Mouse (Mus musculus) liver, embryonic 14.5 days (tissue): ENCODE data around the gene Wap. TPM values are rescaled to one million over a fixed set of nuclear protein-coding genes. Genes with fewer than 3 reads are reported as not detected.
"Not testable (repeated sequence)": the region's sequence is repeated elsewhere in the genome, so short reads cannot be mapped to it uniquely, and the experiment has no call there.

Experiments used
- ATAC-seq: fragments of 200-750 bp; cut with Nextera tagmentation; 2 replicates; pipeline ENCODE4 v1.8.0; 2017; ENCODE audit warnings: moderate number of reproducible peaks, mild to moderate bottlenecking, moderate library complexity; ENCODE audit not compliant: insufficient read depth
- DNase-seq, 3 experiments: peaks; one replicate each; pipeline ENCODE4 v3.0.0-alpha.2; 2012 to 2013; ENCODE audit warnings: low read depth in 3 of 3, low spot score in 3 of 3
- H3K27ac ChIP-seq: fragments of 300-500 bp; sonication (generic); 2 replicates; pipeline ENCODE4 v1.5.1; 2014; ENCODE audit warnings: moderate library complexity, mild to moderate bottlenecking, control low read depth, inconsistent platforms
- H3K27me3 ChIP-seq: fragments of 300-500 bp; sonication (generic); 2 replicates; pipeline ENCODE4 v1.6.1; 2014; ENCODE audit warnings: mild to moderate bottlenecking, low read length, moderate library complexity; ENCODE audit not compliant: control insufficient read depth, insufficient read depth
- H3K36me3 ChIP-seq: fragments of 300-500 bp; sonication (generic); replicated peaks from 2 replicates; pipeline ENCODE4 v1.6.1; 2014; ENCODE audit warnings: low read depth; ENCODE audit not compliant: control insufficient read depth, insufficient read depth
- H3K4me1 ChIP-seq, 2 experiments: fragments of 200-500 bp in 1 of 2; fragments of 300-500 bp in 1 of 2; sonication (generic) in 1 of 2; replicated peaks; 2 replicates each; pipeline ENCODE4 v1.6.1; 2012 to 2014; ENCODE audit warnings: antibody characterized with exemption in 1 of 2, inconsistent platforms in 1 of 2, low read length in 1 of 2; ENCODE audit not compliant: control insufficient read depth in 2 of 2, insufficient read depth in 2 of 2
- H3K4me2 ChIP-seq: fragments of 300-500 bp; sonication (generic); 2 replicates; pipeline ENCODE4 v1.6.1; 2014; ENCODE audit warnings: low read depth, mild to moderate bottlenecking, control low read depth, moderate library complexity
- H3K4me3 ChIP-seq, 2 experiments: fragments of 200-500 bp in 1 of 2; fragments of 300-500 bp in 1 of 2; sonication (generic) in 1 of 2; 2 replicates each; pipeline ENCODE4 v1.5.1; 2012 to 2014; ENCODE audit warnings: low read depth in 2 of 2, low read length in 2 of 2, mild to moderate bottlenecking in 2 of 2, control low read depth in 1 of 2, inconsistent platforms in 1 of 2, moderate library complexity in 1 of 2; ENCODE audit not compliant: insufficient read depth in 1 of 2
- H3K9ac ChIP-seq: fragments of 300-500 bp; sonication (generic); replicated peaks from 2 replicates; pipeline ENCODE4 v1.6.1; 2014; ENCODE audit warnings: mild to moderate bottlenecking, control low read depth, moderate library complexity
- H3K9me3 ChIP-seq: fragments of 300-500 bp; sonication (generic); 2 replicates; pipeline ENCODE4 v1.6.1; 2016; ENCODE audit warnings: low read length, mixed read lengths; ENCODE audit not compliant: control insufficient read depth
- CTCF ChIP-seq: IDR thresholded peaks from 2 replicates; pipeline ENCODE4 v1.5.1; 2016; ENCODE audit warnings: antibody characterized with exemption, low read depth, control low read depth
- EP300 ChIP-seq: IDR thresholded peaks from 2 replicates; pipeline ENCODE4 v1.6.1; 2016; ENCODE audit warnings: antibody characterized with exemption, low read depth
- WGBS: fragments of 180-500 bp; shearing (Covaris S2); extraction: QIAGEN DNeasy Blood & Tissue Kit; methylation state at CpG from one replicate; pipeline ENCODE4 v1.1.7; 2014; ENCODE audit not compliant: insufficient replicate concordance; 5-methylcytosine and 5-hydroxymethylcytosine counted together
- polyA plus RNA-seq, 2 experiments: library from polyadenylated mRNA; depleted of rRNA in 1 of 2; stranded (reverse) in 1 of 2; unstranded in 1 of 2; fragments of >200 nt; fragmentation: Nextera tagmentation in 1 of 2; extraction: Ambion mirVana in 1 of 2; gene quantifications; 2 replicates each; pipeline versions ENCODE4 v1.2.1 to v1.2.3; 2012 to 2014

The Wap gene
- polyA plus RNA-seq, 2 experiments, result not detected

GRCm38 (mm10) chr11:6652978-6653377, 14.5 kb upstream of the Wap start:
- ATAC-seq, H3K9me3 ChIP-seq, H3K4me1 ChIP-seq, H3K36me3 ChIP-seq, H3K4me2 ChIP-seq, H3K9ac ChIP-seq, DNase-seq, H3K4me3 ChIP-seq, H3K27me3 ChIP-seq, H3K27ac ChIP-seq: not testable (repeated sequence)
- TF ChIP-seq CTCF, result peak; percentile 48
- WGBS, result 52% methylated on average over 3 of the region's 3 CpGs

GRCm38 (mm10) chr11:6650519-6650918, 12.1 kb upstream of the Wap start:
- H3K9me3 ChIP-seq, result no peaks in the 10 kb centered on the region
- no peak overlapping the region for H3K27ac ChIP-seq
- ATAC-seq (no peak), DNase-seq (no peak)
- H3K36me3 ChIP-seq, result no peaks in the 10 kb centered on the region
- H3K27me3 ChIP-seq, result no peaks in the 10 kb centered on the region
- no peak overlapping the region for H3K9ac ChIP-seq
- 45% methylated on average over 7 of the region's 7 CpGs for WGBS
- no peak overlapping the region for H3K4me3 ChIP-seq
- H3K4me1 ChIP-seq, result no peaks in the 10 kb centered on the region
- H3K4me2 ChIP-seq, result no peak overlapping the region
- TF ChIP-seq EP300 (no peak), CTCF (no peak)

GRCm38 (mm10) chr11:6647831-6648724, 9.6 kb upstream of the Wap start:
- no peak for TF ChIP-seq EP300
- peak; percentile 45; the same call in 1 of the 2 replicates for TF ChIP-seq CTCF
- H3K27ac ChIP-seq, result no peak overlapping the region
- 38% methylated on average over 9 of the region's 9 CpGs for WGBS
- no peak for DNase-seq
- no peak overlapping the region for H3K4me2 ChIP-seq
- no peaks in the 10 kb centered on the region for H3K36me3 ChIP-seq
- H3K9ac ChIP-seq, result no peak overlapping the region
- H3K27me3 ChIP-seq, result no peaks in the 10 kb centered on the region
- no peak overlapping the region for H3K4me3 ChIP-seq
- H3K4me1 ChIP-seq, result no peaks in the 10 kb centered on the region
- no peaks in the 10 kb centered on the region for H3K9me3 ChIP-seq
- ATAC-seq, result no peak

- 59% methylated on average over 6 of the region's 6 CpGs for WGBS
- no peak overlapping the region for H3K27ac ChIP-seq
- H3K4me1 ChIP-seq, result no peaks in the 10 kb centered on the region
- no peaks in the 10 kb centered on the region for H3K9me3 ChIP-seq
- H3K36me3 ChIP-seq, result no peaks in the 10 kb centered on the region
- ATAC-seq, result no peak
- H3K27me3 ChIP-seq, result no peaks in the 10 kb centered on the region
- H3K9ac ChIP-seq, result no peak overlapping the region
- TF ChIP-seq CTCF (no peak), EP300 (no peak)
- no peak overlapping the region for H3K4me3 ChIP-seq
- no peak overlapping the region for H3K4me2 ChIP-seq
- no peak for DNase-seq
These were observed 6.1 kb upstream of the Wap start for GRCm38 (mm10) chr11:6644566-6644965.

GRCm38 (mm10) chr11:6639072-6639471, 635 bp upstream of the Wap start:
- 54% methylated on average over 6 of the region's 6 CpGs for WGBS
- no peaks in the 10 kb centered on the region for H3K4me1 ChIP-seq

More at GRCm38 (mm10) chr11:6639072-6639471, 635 bp upstream of the Wap start:
- no peak for TF ChIP-seq CTCF
- no peak for TF ChIP-seq EP300
- H3K9me3 ChIP-seq, result no peaks in the 10 kb centered on the region
- no peaks in the 10 kb centered on the region for H3K27me3 ChIP-seq
- DNase-seq, result no peak
- no peak overlapping the region for H3K4me2 ChIP-seq
- H3K4me3 ChIP-seq, result no peak overlapping the region
- H3K9ac ChIP-seq, result no peak overlapping the region
- H3K27ac ChIP-seq, result no peak overlapping the region
- no peaks in the 10 kb centered on the region for H3K36me3 ChIP-seq
- ATAC-seq, result no peak
